Mouse (Mus musculus): ENCODE measurements around the gene Selenbp2. TPM values are rescaled to one million over a fixed set of nuclear protein-coding genes. Genes with fewer than 3 reads are reported as not detected.
"Not testable (repeated sequence)": the region's sequence is repeated elsewhere in the genome, so short reads cannot be mapped to it uniquely, and the experiment has no call there.

Gene Selenbp2
- polyA plus RNA-seq (2015; fragmentation: Nextera tagmentation; extraction: Ambion mirVana) = 0.48 and 0.78 TPM in 2 replicates

DNA sequence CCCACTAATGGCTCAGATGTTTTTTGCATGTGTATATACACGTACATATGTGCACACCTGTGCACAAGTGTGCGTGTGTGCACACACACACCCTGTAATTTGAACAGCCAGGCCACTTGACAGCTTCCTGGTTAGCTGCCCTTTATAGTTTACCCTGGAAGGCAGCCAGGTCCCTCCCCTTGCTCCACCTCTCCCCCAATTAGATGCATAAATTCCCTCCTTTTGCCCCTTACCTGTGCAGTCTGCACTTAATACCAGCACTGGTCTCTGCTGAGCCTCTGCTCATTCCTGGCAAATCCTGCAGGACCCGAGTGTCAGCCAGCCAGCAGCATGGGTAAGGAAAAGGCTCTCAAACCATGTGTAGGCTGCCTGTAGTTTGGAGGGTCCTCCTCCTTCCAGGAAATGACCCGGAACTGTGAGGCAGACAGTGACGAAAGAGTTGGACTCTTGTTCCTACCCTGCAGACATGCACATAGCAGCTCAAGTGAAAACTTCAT lies at the start of gene Selenbp2:
Gene Selenbp2, plus strand, starts transcription at position 228 of the 497 bp plus-strand sequence.
- Histone ChIP-seq H3K4me2 (replicated peaks) (no peak within 1 kb of the TSS), H3K4me3 (no peak within 1 kb of the TSS), H3K4me1 (no peaks in the 10 kb centered on the region), H3K9ac (replicated peaks) (no peak within 1 kb of the TSS), H3K9me3 (no peaks in the 10 kb centered on the region), H3K27ac (replicated peaks) (no peak within 1 kb of the TSS), H3K36me3 (no peaks in the 10 kb centered on the region), H3K27me3 (no peaks in the 10 kb centered on the region)
- no peak for ATAC-seq (replicated peaks)
- 80% methylated on average over 5 of the region's 5 CpGs for WGBS

DNA sequence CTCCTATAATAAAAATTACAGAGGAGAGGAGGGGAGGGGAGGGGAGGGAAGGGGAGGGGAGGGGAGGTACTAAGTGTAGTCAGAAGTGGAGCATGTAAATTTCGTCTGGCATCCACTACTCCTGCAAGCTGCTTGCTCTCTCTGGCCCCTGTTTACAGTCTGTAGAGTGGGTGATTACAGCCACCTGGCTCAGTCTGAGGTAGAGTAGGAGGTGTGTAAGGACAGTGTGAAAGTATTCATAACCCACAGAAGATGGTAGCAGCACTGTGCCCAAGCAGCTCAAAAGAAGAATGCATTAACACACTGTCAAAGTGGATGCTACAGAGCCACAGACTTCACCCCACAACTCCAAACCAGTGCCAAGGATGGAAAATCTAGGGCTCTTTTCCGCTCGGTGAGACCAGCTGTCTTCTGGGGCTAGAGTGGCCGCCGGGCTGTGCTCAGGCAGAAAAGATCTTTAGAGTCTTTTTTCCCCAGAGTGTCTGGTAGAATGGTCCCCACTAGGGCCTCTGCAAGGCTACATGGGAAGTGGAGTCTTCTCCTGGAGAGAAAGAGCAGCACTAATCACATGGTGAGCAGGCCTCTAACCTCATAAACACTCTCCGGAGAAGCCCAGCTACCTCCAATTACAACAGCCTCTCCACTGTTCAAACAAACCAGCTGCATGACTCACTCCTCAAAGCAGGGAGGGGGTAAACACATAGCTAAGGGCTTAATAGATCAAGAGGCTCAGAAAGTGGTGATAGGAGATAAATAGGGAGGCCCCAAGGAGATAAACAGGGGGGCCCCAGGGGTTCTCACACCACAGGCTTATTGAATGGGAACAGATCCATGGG lies 44.4 kb upstream of the Selenbp2 start:
- no peak for ATAC-seq (replicated peaks)
- H3K27me3 ChIP-seq = no peaks in the 10 kb centered on the region
- no peak overlapping the region for H3K9ac ChIP-seq (replicated peaks)
- H3K9me3 ChIP-seq = no peaks in the 10 kb centered on the region
- 32% methylated on average over 6 of the region's 6 CpGs for WGBS
- no peaks in the 10 kb centered on the region for H3K4me1 ChIP-seq
- H3K27ac ChIP-seq (replicated peaks) = no peak overlapping the region
- H3K4me3 ChIP-seq = no peak overlapping the region
- H3K36me3 ChIP-seq = no peaks in the 10 kb centered on the region
- no peak overlapping the region for H3K4me2 ChIP-seq (replicated peaks)

DNA sequence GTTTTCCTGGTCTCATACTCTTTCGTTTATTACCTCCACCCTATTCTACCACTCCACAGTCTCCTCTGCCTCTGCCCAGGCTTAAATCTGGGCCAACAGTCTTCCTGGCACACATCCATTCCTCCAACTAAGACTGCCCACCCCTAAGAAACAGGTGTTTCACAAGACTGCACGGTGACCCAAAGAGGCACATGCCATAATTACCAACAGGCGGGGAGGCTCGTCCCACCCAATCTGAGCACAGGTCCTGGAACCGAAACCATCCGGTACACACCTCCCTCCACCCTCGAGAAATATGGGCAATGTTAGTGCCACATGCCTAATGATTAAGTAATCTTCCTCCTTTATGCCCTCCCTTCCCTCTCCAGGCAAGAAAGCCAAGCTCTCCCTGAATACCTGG lies 42.9 kb upstream of the Selenbp2 start:
- no peak for ATAC-seq (replicated peaks)
- Histone ChIP-seq H3K4me2 (replicated peaks) (no peak overlapping the region), H3K27ac (replicated peaks) (no peak overlapping the region), H3K4me3 (no peak overlapping the region), H3K4me1 (no peaks in the 10 kb centered on the region), H3K9ac (replicated peaks) (no peak overlapping the region), H3K9me3 (no peaks in the 10 kb centered on the region), H3K36me3 (no peaks in the 10 kb centered on the region), H3K27me3 (no peaks in the 10 kb centered on the region)
- 82% methylated on average over 7 of the region's 7 CpGs for WGBS

DNA sequence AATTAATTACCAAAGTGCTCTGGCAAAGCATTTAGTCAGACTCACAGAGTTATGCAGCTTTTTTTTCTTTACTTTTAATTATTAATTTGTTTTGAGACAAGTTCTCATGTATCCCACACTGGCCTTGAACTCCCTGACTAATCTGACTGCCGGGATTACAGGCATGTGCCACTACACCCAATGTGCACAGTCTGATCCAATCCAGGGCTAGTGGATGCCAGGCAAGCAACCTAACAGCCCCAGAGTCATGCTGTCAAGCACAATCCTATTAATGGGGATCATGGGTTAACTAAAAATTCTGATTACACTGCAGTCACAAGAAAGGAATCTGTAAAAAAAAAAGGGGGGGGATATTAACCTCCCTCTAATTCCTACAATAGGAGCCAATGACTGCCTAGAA lies 39.4 kb upstream of the Selenbp2 start:
- ATAC-seq (replicated peaks); H3K9me3 ChIP-seq; H3K4me3 ChIP-seq; H3K9ac ChIP-seq (replicated peaks); H3K27ac ChIP-seq (replicated peaks); H3K36me3 ChIP-seq; H3K4me1 ChIP-seq; H3K27me3 ChIP-seq; H3K4me2 ChIP-seq (replicated peaks): not testable (repeated sequence)
- WGBS = 64% methylated on average over 1 of the region's 1 CpGs

DNA sequence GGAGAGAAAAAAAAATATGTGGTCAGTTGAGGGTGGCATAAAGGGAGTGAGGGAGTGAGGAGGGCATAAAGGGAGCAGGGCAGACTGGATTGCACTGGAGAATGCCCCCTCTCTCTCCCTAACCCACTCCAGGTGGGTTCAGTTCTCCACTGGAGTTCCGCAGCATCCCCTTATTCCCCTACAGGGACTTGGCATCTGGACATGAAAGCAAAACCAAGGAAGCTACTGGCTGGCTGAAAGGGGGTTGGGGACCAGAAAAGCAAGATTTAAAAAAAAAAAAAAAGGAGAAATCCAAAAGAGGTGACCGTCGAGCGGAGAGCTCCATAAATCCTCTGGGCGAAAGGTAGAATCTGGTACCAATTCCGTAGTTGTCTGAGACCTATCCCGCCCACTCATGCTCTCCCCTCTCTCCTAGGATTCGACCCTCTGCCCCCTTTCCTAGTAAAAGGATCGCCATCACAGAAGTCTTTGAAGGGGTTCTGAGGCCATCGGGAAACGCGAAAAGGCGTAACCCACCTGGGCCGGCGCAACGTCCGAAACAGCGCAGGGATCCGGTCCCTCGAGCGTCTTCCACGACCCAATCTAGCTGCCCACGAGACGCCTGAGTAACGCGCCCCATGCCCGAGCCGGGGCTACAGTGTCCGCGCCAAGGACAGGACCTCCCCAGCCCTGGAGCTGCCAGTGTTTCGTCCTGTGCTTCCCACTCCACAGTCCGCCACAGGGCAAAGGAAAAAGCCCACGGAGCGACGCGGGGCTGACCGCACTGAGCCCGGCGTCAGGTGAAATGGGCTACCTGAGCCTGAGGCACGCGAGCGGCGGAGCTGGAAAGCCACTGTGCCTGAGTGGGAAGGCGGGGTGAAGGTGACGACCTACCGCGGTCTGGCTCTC lies 35.3 kb upstream of the Selenbp2 start:
- 4% methylated on average over 26 of the region's 47 CpGs for WGBS
- not testable (repeated sequence) for H3K9ac ChIP-seq (replicated peaks); H3K27me3 ChIP-seq; H3K4me1 ChIP-seq; H3K36me3 ChIP-seq; H3K9me3 ChIP-seq; H3K27ac ChIP-seq (replicated peaks)
- Histone ChIP-seq H3K4me3 (peak overlapping the region; percentile 37), H3K4me2 (replicated peaks) (peak overlapping the region; percentile 57)
- peak; percentile 21 for ATAC-seq (replicated peaks)

- H3K9me3 ChIP-seq; H3K36me3 ChIP-seq; H3K9ac ChIP-seq (replicated peaks); H3K27me3 ChIP-seq; H3K27ac ChIP-seq (replicated peaks); H3K4me1 ChIP-seq: not testable (repeated sequence)
- WGBS = 0% methylated on average over 19 of the region's 33 CpGs
- Histone ChIP-seq H3K4me3 (peak within 1 kb of the TSS; percentile 37), H3K4me2 (replicated peaks) (peak within 1 kb of the TSS; percentile 57)
- ATAC-seq (replicated peaks) = peak; percentile 92
Observed at GRCm38 (mm10) chr3:94658740-94659095, 34.6 kb upstream of the Selenbp2 start, which contains the start of gene Tuft1. Tuft1 (minus strand) TSS chr3:94658872.

DNA sequence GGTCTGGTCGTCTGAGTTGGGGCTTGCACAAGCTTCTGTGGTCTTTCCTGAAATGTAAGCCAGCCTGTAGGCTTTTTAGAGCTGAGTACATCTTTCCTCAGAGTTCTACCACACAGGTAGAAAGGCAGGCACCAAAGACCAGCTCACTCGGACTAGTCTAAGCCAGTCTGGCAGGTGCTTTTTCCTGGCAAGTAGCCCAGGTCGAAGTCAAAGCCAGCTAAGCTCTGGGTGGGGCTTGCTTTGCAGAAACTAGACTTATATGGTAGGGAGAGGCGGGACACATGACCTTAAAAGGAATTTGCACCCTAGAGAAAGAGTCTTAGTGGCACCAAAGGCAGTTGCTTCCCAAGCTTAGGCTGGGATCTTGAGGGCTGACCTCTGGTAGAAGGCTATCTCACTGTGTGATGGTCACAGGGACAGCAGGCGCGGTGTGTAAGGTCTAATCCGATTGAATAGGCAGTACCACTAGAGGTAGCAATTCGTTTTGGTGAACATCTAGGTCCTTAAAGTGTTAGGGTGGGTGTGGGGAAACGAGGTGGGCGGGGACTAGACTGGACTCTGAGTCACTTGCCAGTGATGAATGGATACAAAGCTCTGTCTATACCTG lies 34.1 kb upstream of the Selenbp2 start:
- not testable (repeated sequence) for H3K4me1 ChIP-seq; H3K9me3 ChIP-seq; H3K36me3 ChIP-seq; H3K27ac ChIP-seq (replicated peaks); H3K9ac ChIP-seq (replicated peaks); H3K27me3 ChIP-seq
- Histone ChIP-seq H3K4me3 (peak overlapping the region; percentile 23), H3K4me2 (replicated peaks) (peak overlapping the region; percentile 37)
- peak; percentile 71 for ATAC-seq (replicated peaks)
- WGBS = 30% methylated on average over 8 of the region's 10 CpGs

DNA sequence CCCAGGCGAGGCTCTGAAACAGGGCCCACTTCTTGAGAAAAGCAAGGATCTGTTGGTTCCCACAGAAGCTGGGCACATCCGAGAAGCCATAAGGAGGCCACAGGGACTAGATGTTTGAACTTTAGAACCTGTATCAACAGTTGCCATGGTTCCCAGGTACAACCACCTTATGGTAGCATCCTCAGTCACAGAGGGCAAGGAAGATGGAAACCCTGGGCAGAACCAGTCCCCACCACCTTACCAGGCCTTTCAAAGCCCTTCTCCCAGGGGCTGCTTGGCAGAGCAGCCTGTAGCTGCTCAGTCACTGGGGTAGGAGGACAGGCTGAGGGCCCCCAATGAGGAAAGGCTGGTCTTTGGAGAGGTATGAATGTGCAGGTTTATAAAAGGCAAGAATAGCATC lies 32.5 kb upstream of the Selenbp2 start:
- H3K9me3 ChIP-seq; H3K27ac ChIP-seq (replicated peaks); H3K9ac ChIP-seq (replicated peaks); H3K4me2 ChIP-seq (replicated peaks); H3K4me1 ChIP-seq; H3K27me3 ChIP-seq; H3K4me3 ChIP-seq; ATAC-seq (replicated peaks); H3K36me3 ChIP-seq: not testable (repeated sequence)
- WGBS = 89% methylated on average over 2 of the region's 2 CpGs

DNA sequence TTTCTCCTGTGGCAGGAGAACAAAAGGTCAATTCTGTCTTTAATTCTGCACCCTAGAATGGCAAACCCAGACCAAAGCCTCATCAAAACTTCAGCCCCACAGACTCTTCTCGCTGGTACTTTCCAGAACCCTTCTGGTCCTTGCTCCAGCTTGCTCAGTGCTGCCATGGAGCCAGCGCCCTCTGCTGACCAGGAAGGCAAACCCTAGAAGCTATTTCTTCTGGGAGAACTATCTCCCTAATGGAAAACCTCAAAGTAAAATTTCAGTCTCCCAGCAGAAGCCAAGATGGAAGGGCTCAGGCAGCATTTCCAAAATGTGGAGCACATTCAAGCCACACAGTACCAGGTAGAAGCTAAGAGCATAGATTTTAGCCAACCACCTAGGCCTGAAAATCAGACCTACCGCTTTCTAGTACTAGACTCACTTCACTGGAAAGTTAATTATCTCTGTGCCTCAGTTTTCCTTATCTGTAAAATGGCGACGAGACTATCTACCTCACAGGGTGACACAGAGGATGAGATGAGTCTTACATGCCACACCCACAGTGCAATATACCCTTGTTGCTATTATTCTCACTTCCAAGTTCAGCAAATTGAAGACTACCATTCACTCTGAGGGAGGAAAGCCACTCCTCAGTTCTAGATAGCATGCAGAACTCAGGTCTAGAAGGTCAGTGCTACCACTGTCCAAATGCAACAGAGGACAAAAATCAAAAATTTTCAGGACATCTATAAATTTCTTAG lies 28.1 kb upstream of the Selenbp2 start:
- H3K4me2 ChIP-seq (replicated peaks); H3K27me3 ChIP-seq; H3K9ac ChIP-seq (replicated peaks); H3K4me1 ChIP-seq; H3K36me3 ChIP-seq; ATAC-seq (replicated peaks); H3K27ac ChIP-seq (replicated peaks); H3K9me3 ChIP-seq; H3K4me3 ChIP-seq: not testable (repeated sequence)
- 71% methylated on average over 4 of the region's 5 CpGs for WGBS

- not testable (repeated sequence) for H3K4me3 ChIP-seq
Observed at GRCm38 (mm10) chr3:94665896-94666295, 27.5 kb upstream of the Selenbp2 start.

DNA sequence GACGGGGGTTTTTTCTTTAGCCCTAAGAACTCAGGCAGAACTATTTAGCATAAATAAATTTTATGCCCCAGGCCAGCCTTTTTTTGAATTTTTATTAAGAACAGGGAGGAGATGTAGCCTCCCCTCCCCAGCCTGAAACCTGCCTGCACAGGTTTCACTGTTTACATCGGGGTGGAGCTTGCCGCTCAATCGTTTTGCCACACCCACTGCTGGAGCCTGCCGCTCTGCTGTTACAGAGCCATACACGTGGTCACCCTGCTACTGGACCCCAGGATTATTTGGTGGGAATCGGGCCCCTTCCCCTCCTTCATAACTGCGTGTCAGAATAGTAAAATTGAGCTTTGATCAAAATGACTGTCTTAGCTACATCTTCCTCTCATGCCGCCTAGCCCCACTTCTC lies 18.3 kb upstream of the Selenbp2 start:
- H3K36me3 ChIP-seq; H3K27me3 ChIP-seq; H3K9me3 ChIP-seq; H3K4me2 ChIP-seq (replicated peaks); ATAC-seq (replicated peaks); H3K9ac ChIP-seq (replicated peaks); H3K4me3 ChIP-seq; H3K27ac ChIP-seq (replicated peaks); H3K4me1 ChIP-seq: not testable (repeated sequence)
- WGBS = 84% methylated on average over 9 of the region's 9 CpGs

More at GRCm38 (mm10) chr3:94665896-94666295, 27.5 kb upstream of the Selenbp2 start:
- not testable (repeated sequence) for H3K4me2 ChIP-seq (replicated peaks); ATAC-seq (replicated peaks); H3K36me3 ChIP-seq; H3K27ac ChIP-seq (replicated peaks); H3K27me3 ChIP-seq; H3K9me3 ChIP-seq; H3K9ac ChIP-seq (replicated peaks); H3K4me1 ChIP-seq
- WGBS = 35% methylated on average over 7 of the region's 7 CpGs
